Mouse (Mus musculus): ENCODE measurements at regions not wholly inside any gene's neighbourhood (a gene's known extent, or its start where the extent isn't known, plus 50 kb on each side); places are given as distances from the start of the nearest gene placed in this dataset.

DNA sequence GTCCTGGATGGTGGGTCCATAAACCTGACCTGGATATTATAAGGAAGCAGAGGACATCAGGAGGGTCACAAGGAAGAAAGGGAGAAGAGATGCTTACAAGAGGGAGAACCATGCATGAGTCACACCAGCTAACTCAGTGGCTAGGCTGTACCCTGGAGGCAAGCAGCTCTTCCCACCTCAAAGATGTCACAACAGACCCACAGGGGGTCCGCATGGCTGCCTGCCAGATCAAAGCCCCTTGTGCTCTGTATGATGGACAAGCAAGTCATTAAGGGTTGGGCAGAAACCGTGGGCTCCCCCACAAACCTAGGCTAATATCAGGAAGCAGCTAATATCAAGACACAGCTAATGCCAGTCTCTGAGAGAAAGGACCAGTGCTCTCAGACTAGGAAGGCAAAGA is 343.9 kb upstream of the Mef2c start:
- Histone ChIP-seq H3K36me3 (ENCODE audit: control insufficient read depth, insufficient read depth, low read length, poor library complexity, severe bottlenecking) (no peaks in the 10 kb centered on the region), H3K27me3 (ENCODE audit: control insufficient read depth, insufficient read depth, low read length, poor library complexity, severe bottlenecking) (no peaks in the 10 kb centered on the region)
- DNase-seq (ENCODE audit: low read depth, low spot score): no peak

GRCm38 (mm10) chr13:83162761-83163160 is 341.1 kb upstream of the Mef2c start:
- no peaks in the 10 kb centered on the region for H3K36me3 ChIP-seq (ENCODE audit: control insufficient read depth, insufficient read depth, low read length, poor library complexity, severe bottlenecking)
- no peaks in the 10 kb centered on the region for H3K27me3 ChIP-seq (ENCODE audit: control insufficient read depth, insufficient read depth, low read length, poor library complexity, severe bottlenecking)
- no peak for DNase-seq (ENCODE audit: low read depth, low spot score)

DNA sequence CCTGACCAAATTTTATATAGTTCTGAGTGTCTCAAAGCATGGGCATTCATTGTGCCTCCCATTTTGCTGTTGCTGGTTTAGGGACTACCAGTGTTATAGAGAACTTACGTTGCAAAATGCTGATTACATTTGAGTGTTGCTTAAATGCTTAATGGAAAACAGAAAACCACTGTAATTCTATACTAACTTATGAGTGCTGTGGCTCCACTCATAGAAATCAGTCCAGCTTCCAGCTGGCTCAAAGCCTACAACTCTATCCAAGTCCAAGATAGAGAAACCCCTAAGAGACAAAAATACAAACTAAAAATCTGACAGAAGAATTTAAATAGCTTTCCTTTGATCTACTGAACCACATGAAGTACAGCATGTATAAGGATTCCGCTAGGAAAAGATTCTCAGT is 328.7 kb upstream of the Mef2c start:
- no peaks in the 10 kb centered on the region for H3K36me3 ChIP-seq (ENCODE audit: control insufficient read depth, insufficient read depth, low read length, poor library complexity, severe bottlenecking)
- no peaks in the 10 kb centered on the region for H3K27me3 ChIP-seq (ENCODE audit: control insufficient read depth, insufficient read depth, low read length, poor library complexity, severe bottlenecking)
- no peak for DNase-seq (ENCODE audit: low read depth, low spot score)

DNA sequence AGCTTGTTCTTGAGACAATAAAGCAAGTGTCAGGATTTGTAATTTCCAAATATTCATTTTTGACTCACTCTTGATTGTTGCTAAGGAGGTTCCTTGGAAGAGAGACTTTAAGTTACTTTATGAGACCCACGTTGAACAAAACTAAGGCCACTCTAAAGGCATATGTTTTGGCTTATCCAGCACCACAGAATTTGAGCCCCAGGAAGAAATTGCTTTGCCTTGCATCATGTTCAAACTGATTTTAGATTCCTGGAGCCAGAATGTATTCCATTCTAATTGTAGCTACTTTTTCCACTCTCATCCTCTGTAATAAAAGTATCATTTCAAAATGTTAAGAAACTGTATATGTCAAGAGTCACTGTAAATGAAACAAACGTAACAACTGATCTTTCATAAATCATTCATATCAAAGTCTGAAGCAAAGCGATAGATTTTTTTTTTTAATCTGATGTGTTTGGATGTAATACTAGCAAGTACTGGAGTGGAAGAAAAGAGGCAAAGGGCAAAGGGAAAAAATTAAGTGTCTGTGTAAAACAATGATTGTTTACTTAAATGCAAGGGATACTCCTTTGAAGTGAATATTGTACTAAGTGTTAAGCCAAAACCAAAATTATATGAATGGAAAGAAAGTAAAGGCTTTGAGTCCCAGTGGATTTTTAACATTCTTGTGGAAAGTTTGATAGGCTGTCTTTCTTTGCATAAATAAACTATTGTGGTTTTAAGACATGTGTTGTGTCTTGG is 301.7 kb upstream of the Mef2c start:
- H3K27me3 ChIP-seq (ENCODE audit: control insufficient read depth, insufficient read depth, low read length, poor library complexity, severe bottlenecking): no peaks in the 10 kb centered on the region
- DNase-seq (ENCODE audit: low read depth, low spot score): no peak
- no peaks in the 10 kb centered on the region for H3K36me3 ChIP-seq (ENCODE audit: control insufficient read depth, insufficient read depth, low read length, poor library complexity, severe bottlenecking)

DNA sequence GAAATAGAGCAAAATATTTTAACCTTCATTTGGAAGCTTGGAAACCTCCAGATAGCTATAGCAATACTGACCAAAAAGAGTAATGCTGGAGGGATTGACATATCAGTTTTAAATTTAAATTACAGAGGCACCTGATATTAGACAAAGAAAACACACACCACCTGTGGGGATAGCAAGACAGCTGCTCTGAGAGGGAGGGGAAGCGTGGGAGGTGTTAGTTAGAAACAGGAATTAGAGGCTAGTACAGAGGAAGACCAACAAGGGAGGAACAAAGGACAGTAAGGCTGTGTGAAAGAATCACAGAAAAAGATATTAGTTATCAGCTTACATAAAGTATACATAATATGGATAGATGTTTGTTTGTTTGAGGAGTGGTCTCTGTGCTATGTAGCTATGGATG is 297.2 kb upstream of the Mef2c start:
- no peaks in the 10 kb centered on the region for H3K27me3 ChIP-seq (ENCODE audit: control insufficient read depth, insufficient read depth, low read length, poor library complexity, severe bottlenecking)
- peak; percentile 31 for DNase-seq (ENCODE audit: low read depth, low spot score)
- no peaks in the 10 kb centered on the region for H3K36me3 ChIP-seq (ENCODE audit: control insufficient read depth, insufficient read depth, low read length, poor library complexity, severe bottlenecking)

- no peak for DNase-seq (ENCODE audit: low read depth, low spot score)
- Histone ChIP-seq H3K27me3 (ENCODE audit: control insufficient read depth, insufficient read depth, low read length, poor library complexity, severe bottlenecking) (no peaks in the 10 kb centered on the region), H3K36me3 (ENCODE audit: control insufficient read depth, insufficient read depth, low read length, poor library complexity, severe bottlenecking) (no peaks in the 10 kb centered on the region)
Measured at GRCm38 (mm10) chr13:83207513-83207912, 296.3 kb upstream of the Mef2c start.

- H3K36me3 ChIP-seq (ENCODE audit: control insufficient read depth, insufficient read depth, low read length, poor library complexity, severe bottlenecking): no peaks in the 10 kb centered on the region
- no peak for DNase-seq (ENCODE audit: low read depth, low spot score)
Measured at GRCm38 (mm10) chr13:83208111-83208510, 295.7 kb upstream of the Mef2c start.

DNA sequence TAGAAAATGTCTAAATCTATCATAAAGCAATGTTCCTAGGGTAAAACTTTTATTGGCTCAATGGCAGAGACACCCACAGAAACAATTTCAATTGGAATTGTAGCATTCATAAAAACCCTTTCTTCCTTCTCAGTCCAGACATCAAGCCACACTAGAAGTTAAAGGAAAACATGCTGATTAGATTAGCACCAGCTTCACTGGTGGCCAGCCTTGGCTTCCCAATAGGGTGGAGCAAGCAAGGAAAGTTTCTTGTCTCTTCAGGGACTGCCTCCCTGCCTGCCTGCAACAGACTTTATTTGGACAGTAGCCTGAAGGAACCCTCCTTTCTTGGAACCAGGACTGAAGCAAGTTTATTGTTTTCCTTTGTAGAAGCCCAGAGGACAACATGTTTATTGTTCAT is 289.0 kb upstream of the Mef2c start:
- Histone ChIP-seq H3K27me3 (ENCODE audit: control insufficient read depth, insufficient read depth, low read length, poor library complexity, severe bottlenecking) (no peaks in the 10 kb centered on the region), H3K36me3 (ENCODE audit: control insufficient read depth, insufficient read depth, low read length, poor library complexity, severe bottlenecking) (no peaks in the 10 kb centered on the region)
- DNase-seq (ENCODE audit: low read depth, low spot score): no peak

More at GRCm38 (mm10) chr13:83208111-83208510, 295.7 kb upstream of the Mef2c start:
- no peaks in the 10 kb centered on the region for H3K27me3 ChIP-seq (ENCODE audit: control insufficient read depth, insufficient read depth, low read length, poor library complexity, severe bottlenecking)

DNA sequence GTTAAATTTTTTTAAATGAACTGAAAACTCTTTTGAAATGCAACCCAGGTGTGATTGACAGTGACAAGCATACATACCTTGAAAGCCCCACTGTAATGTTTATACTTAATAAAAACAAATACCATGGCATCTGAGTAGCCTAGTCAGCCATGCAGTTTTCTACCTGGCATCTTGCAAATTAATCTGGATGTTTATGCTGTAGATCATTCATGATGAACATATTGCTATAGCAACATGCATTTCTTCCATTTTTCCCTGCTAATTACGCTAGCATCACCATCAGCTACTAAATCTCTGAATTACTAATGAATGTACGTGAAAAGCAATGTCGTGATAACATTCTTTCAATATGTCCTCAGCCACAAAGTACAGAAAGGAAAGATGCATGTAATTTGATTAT is 287.4 kb upstream of the Mef2c start:
- no peaks in the 10 kb centered on the region for H3K27me3 ChIP-seq (ENCODE audit: control insufficient read depth, insufficient read depth, low read length, poor library complexity, severe bottlenecking)
- DNase-seq (ENCODE audit: low read depth, low spot score): no peak
- no peaks in the 10 kb centered on the region for H3K36me3 ChIP-seq (ENCODE audit: control insufficient read depth, insufficient read depth, low read length, poor library complexity, severe bottlenecking)

DNA sequence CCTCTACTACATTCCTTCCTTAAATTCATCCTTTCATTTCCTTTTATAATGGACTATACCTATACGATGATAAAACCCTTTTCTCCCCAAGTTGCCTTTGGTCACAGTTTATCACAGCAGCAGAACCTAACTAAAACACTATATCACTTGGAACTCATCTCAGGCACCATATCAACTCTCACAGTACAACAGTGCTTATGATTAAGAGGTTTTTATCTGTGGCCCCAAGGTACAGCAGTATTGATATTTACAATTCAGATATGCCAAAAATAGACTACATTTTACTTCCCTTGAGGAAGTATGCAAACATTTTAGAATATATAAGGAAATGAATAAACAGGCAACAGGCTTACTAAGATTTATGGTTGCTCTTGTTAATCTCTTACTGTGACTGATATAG is 251.4 kb upstream of the Mef2c start:
- Histone ChIP-seq H3K27me3 (ENCODE audit: control insufficient read depth, insufficient read depth, low read length, poor library complexity, severe bottlenecking) (no peaks in the 10 kb centered on the region), H3K36me3 (ENCODE audit: control insufficient read depth, insufficient read depth, low read length, poor library complexity, severe bottlenecking) (no peaks in the 10 kb centered on the region)
- no peak for DNase-seq (ENCODE audit: low read depth, low spot score)

DNA sequence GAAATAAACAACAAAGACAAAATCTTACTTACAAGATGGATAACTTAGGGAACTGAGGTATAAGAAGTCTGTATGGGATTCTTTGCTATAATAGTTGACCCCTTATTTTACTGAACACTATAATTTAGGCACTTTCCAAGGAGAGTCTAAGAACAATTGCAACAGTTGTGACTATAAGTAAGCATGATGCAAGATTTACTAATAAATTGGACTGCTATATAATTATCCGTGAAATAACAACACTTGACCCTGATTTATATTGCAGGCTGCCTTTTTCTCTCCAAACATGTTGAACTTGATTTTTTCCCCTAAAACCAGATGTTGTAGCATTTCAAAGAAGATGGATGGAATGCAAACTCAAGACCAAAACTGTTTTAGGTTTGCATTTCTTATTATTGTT is 237.2 kb upstream of the Mef2c start:
- H3K27me3 ChIP-seq (ENCODE audit: control insufficient read depth, insufficient read depth, low read length, poor library complexity, severe bottlenecking): no peaks in the 10 kb centered on the region
- H3K36me3 ChIP-seq (ENCODE audit: control insufficient read depth, insufficient read depth, low read length, poor library complexity, severe bottlenecking): no peaks in the 10 kb centered on the region

GRCm38 (mm10) chr13:83268663-83269062 is 235.2 kb upstream of the Mef2c start:
- Histone ChIP-seq H3K36me3 (ENCODE audit: control insufficient read depth, insufficient read depth, low read length, poor library complexity, severe bottlenecking) (no peaks in the 10 kb centered on the region), H3K27me3 (ENCODE audit: control insufficient read depth, insufficient read depth, low read length, poor library complexity, severe bottlenecking) (no peaks in the 10 kb centered on the region)
- DNase-seq (ENCODE audit: low read depth, low spot score): no peak

More for the DNA sequence above, 237.2 kb upstream of the Mef2c start:
- no peak for DNase-seq (ENCODE audit: low read depth, low spot score)

DNA sequence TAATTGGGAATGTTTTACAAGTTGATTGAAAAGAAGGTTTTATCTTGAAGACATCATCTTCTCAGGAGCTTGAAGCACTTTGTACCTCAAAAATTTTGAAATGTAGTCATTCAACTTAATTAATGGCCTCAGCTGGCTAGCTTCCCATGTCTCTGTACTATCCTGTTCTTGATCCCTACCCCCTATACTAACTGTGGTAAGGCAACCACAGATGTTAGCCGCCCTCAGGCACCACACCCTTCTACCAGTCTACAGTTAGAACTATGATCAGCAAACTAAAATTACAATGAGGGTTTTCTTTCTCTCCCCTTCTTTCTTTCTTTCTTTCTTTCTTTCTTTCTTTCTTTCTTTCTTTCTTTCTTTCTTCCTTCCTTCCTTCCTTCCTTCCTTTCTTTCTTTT is 225.1 kb upstream of the Mef2c start:
- no peaks in the 10 kb centered on the region for H3K27me3 ChIP-seq (ENCODE audit: control insufficient read depth, insufficient read depth, low read length, poor library complexity, severe bottlenecking)
- DNase-seq (ENCODE audit: low read depth, low spot score): no peak
- H3K36me3 ChIP-seq (ENCODE audit: control insufficient read depth, insufficient read depth, low read length, poor library complexity, severe bottlenecking): no peaks in the 10 kb centered on the region

DNA sequence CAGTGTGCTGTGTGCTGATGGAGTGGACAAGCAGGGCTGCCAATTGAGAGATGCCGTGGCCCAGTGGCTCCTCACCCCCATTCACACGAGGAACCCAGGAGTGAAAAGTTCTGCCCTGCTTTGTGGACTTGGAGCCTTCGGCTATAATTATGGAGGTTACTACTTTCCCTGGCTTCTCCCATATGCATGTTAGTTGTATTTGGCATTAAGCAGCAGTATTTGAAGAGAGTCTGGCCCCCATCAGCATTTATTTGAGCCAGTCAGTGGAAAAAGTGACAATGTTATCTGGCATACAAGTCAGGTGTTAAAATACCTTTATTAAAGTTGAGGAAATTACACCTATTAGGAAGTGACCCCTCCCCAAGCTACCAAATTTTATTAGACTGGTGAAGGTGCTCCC is 196.1 kb upstream of the Mef2c start:
- no peak for DNase-seq (ENCODE audit: low read depth, low spot score)
- no peaks in the 10 kb centered on the region for H3K27me3 ChIP-seq (ENCODE audit: control insufficient read depth, insufficient read depth, low read length, poor library complexity, severe bottlenecking)

GRCm38 (mm10) chr13:83328488-83328887 is 175.3 kb upstream of the Mef2c start:
- Histone ChIP-seq H3K36me3 (ENCODE audit: control insufficient read depth, insufficient read depth, low read length, poor library complexity, severe bottlenecking) (no peaks in the 10 kb centered on the region), H3K27me3 (ENCODE audit: control insufficient read depth, insufficient read depth, low read length, poor library complexity, severe bottlenecking) (no peaks in the 10 kb centered on the region)
- no peak for DNase-seq (ENCODE audit: low read depth, low spot score)

More for the DNA sequence above, 196.1 kb upstream of the Mef2c start:
- no peaks in the 10 kb centered on the region for H3K36me3 ChIP-seq (ENCODE audit: control insufficient read depth, insufficient read depth, low read length, poor library complexity, severe bottlenecking)

GRCm38 (mm10) chr13:83333728-83334127 is 170.1 kb upstream of the Mef2c start:
- no peaks in the 10 kb centered on the region for H3K27me3 ChIP-seq (ENCODE audit: control insufficient read depth, insufficient read depth, low read length, poor library complexity, severe bottlenecking)
- DNase-seq (ENCODE audit: low read depth, low spot score): no peak
- no peaks in the 10 kb centered on the region for H3K36me3 ChIP-seq (ENCODE audit: control insufficient read depth, insufficient read depth, low read length, poor library complexity, severe bottlenecking)

All from splenic B cell, adult 2 months (primary cell).